Comparison of ENCODE assay signal across 9 mouse cellular contexts in genomic region chr12:113013021-113013491, GRCm38 (mm10). TPM values are rescaled to one million over a fixed set of nuclear protein-coding genes. Genes with fewer than 3 reads are reported as not detected.
DNase-seq lines count a peak whose midpoint lies in the region; ATAC-seq and TF ChIP-seq lines count a peak whose summit lies in the region.
"Had no signal": no experiment of that assay in that cellular context is flagged by ENCODE, and none has a peak within 500 bp of the region (broad histone marks: within the 10 kb centered on the region; RNA-seq: fewer than 3 reads in every experiment).

No protein-coding gene starts in this region.

- no peak for TF ChIP-seq POLR2A in cortical plate, adult 2 months (IDR thresholded peaks at IDR 0.05; ENCODE audit: extremely low read depth, insufficient read depth, low read length)

- no peak for TF ChIP-seq CTCF in cortical plate, adult 2 months (IDR thresholded peaks at IDR 0.05; ENCODE audit: extremely low read depth, insufficient read depth, low read length)

- 64% methylated on average over 3 of the region's 3 CpGs for WGBS in heart, embryonic 11.5 days (ENCODE audit: insufficient replicate concordance)

- peak overlapping the region; percentile 98 for H3K27ac ChIP-seq in cortical plate, adult 2 months (ENCODE audit: insufficient read depth, low read length)
- H3K27ac ChIP-seq in heart, embryonic 11.5 days (ENCODE audit: low read depth, low read length), result peak overlapping the region; percentile 77; the same call in 1 of the 2 replicates

- H3K4me2 ChIP-seq in heart, embryonic 11.5 days, result no peak overlapping the region

- DNase-seq in heart, adult 11 months, result peak; percentile 96
- no peak for DNase-seq in heart, adult 8-10 months (ENCODE audit: low spot score)
- DNase-seq in layer of hippocampus, postnatal 36 days, result peak; percentile 49 to 64
- peak; percentile 48 for DNase-seq in mesoderm, embryonic 11.5 days (ENCODE audit: low read depth, low spot score)
- DNase-seq in adrenal gland, postnatal 25 days, result no peak
- DNase-seq in adrenal gland, adult (ENCODE audit: inconsistent age in 2 of 2, low spot score in 1 of 2), result no peak

- H3K36me3 ChIP-seq in heart, embryonic 11.5 days (ENCODE audit: control insufficient read depth, insufficient read depth, low read length), result no peaks in the 10 kb centered on the region

- H3K4me1 ChIP-seq in cortical plate, adult 2 months (ENCODE audit: control insufficient read depth, insufficient read depth, low read length), result peaks cover 5% of the 10 kb centered on the region
- peaks cover 11% of the 10 kb centered on the region for H3K4me1 ChIP-seq in heart, embryonic 11.5 days (ENCODE audit: control insufficient read depth, insufficient read depth, low read length)

- no peak for ATAC-seq in heart, embryonic 11.5 days (replicated peaks; ENCODE audit: insufficient number of reproducible peaks, low FRiP score, low TSS enrichment)

- H3K9me3 ChIP-seq in heart, embryonic 11.5 days (replicated peaks; ENCODE audit: control insufficient read depth, low read length), result no peaks in the 10 kb centered on the region

- H3K27me3 ChIP-seq in heart, embryonic 11.5 days (ENCODE audit: control insufficient read depth, insufficient read depth, low read length), result no peaks in the 10 kb centered on the region
- H3K27me3 ChIP-seq: CH12.LX had no signal

- H3K4me3 ChIP-seq in cortical plate, adult 2 months (ENCODE audit: insufficient read depth, low read length), result peak overlapping the region; percentile 71; the same call in 1 of the 2 replicates
- H3K4me3 ChIP-seq in heart, embryonic 11.5 days (ENCODE audit: low read depth, low read length), result no peak overlapping the region

- H3K9ac ChIP-seq in heart, embryonic 11.5 days (ENCODE audit: low read depth, low read length), result no peak overlapping the region

RNA-seq across cellular contexts. Expression of gene Pacs2, which starts 1.3 kb away (rescaled TPM):
- total RNA-seq in heart, adult 8-10 months (2022), result 10 to 100 TPM; 30.4 to 38.2 (median 36.1) TPM
- 76.3 and 90.3 TPM in 2 replicates for polyA plus RNA-seq in cortical plate, adult 2 months (2012; rRNA removed)
- 7.3 and 11.3 TPM in 2 replicates for polyA plus RNA-seq in heart, embryonic 11.5 days (2014; fragmentation: Nextera tagmentation; extraction: Ambion mirVana)
- total RNA-seq in layer of hippocampus, postnatal 36 days (2021), result 10 to 100 TPM; 87.3 to 88.1 TPM
- 45.6 and 55.5 TPM in 2 replicates for total RNA-seq in adrenal gland, postnatal 25 days (2021)

RNA-seq across cellular contexts. Expression of gene Brf1, which starts 12.6 kb away (rescaled TPM):
- 10 to 100 TPM; 22.9 to 28.1 (median 24.6) TPM for total RNA-seq in heart, adult 8-10 months (2022)
- polyA plus RNA-seq in cortical plate, adult 2 months (2012; rRNA removed), result 38.8 and 39.6 TPM in 2 replicates
- 33.7 and 39.5 TPM in 2 replicates for polyA plus RNA-seq in heart, embryonic 11.5 days (2014; fragmentation: Nextera tagmentation; extraction: Ambion mirVana)
- total RNA-seq in layer of hippocampus, postnatal 36 days (2021), result 10 to 100 TPM; 54.8 to 57.8 TPM
- total RNA-seq in adrenal gland, postnatal 25 days (2021), result 65.9 and 68.8 TPM in 2 replicates

RNA-seq across cellular contexts. Expression of gene Btbd6, which starts 36.8 kb away (rescaled TPM):
- 10 to 100 TPM; 21.6 to 29.6 (median 26.3) TPM for total RNA-seq in heart, adult 8-10 months (2022)
- 78.2 and 80.2 TPM in 2 replicates for polyA plus RNA-seq in cortical plate, adult 2 months (2012; rRNA removed)
- 18.9 and 22.5 TPM in 2 replicates for polyA plus RNA-seq in heart, embryonic 11.5 days (2014; fragmentation: Nextera tagmentation; extraction: Ambion mirVana)
- 10 to 100 TPM; 55.4 to 56.3 TPM for total RNA-seq in layer of hippocampus, postnatal 36 days (2021)
- total RNA-seq in adrenal gland, postnatal 25 days (2021), result 21.7 and 26.8 TPM in 2 replicates

Comparison
In these comparisons a context has a peak if more than half of its experiments do, and no peak if none do; other contexts are left out.
1. DNase-seq: peak in heart, adult 11 months (single experiment), layer of hippocampus, postnatal 36 days (2 of 2) and mesoderm, embryonic 11.5 days (single experiment); none in heart, adult 8-10 months (single experiment), adrenal gland, postnatal 25 days (single experiment) and adrenal gland, adult (0 of 2).